Mouse (Mus musculus) erythroid progenitor cell, adult 5-6 weeks (primary cell): Measurements from ENCODE around the gene Prkce. TPM values are rescaled to one million over a fixed set of nuclear protein-coding genes. Genes with fewer than 3 reads are reported as not detected.

Experiments
- ATAC-seq: replicated peaks from 2 replicates; pipeline ENCODE4 v1.8.0; 2016; ENCODE audit warnings: moderate number of reproducible peaks, mild to moderate bottlenecking, moderate TSS enrichment, inconsistent platforms; ENCODE audit not compliant: poor library complexity, low FRiP score, severe bottlenecking
- total RNA-seq, 2 experiments: library from RNA; stranded (forward) in 1 of 2; stranded (reverse) in 1 of 2; fragments of 150-400 nt in 1 of 2; fragments of 186-747, 209-891 nt in 1 of 2; gene quantifications; 2 replicates each; pipeline versions ENCODE4 v1.2.3 to v1.2.4; 2015 to 2017; ENCODE audit warnings: low replicate concordance in 2 of 2

The Prkce gene
- total RNA-seq, 2 experiments from 2014 or later: 0.30 to 2.9 TPM

DNA sequence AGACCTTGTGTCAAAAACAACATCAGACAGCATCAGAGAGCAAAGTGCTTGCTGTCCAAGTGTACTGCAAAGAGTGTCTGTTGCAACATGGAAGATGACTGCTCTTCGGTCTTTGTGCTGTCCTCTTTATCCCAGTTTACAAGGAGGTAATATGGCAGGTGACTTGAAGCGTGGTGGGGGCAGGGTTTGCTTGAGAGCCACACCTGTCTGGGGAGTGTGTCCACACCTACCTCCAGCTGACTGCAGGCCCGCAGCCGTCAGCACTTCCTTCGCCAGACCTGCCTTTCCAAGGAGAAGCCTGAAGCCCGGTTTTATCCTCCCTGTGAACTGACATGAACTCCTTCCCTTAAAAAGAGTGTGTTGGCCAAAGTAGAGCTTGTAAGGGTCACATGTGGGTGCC lies 458.9 kb downstream of the Prkce start:
- no peak for ATAC-seq

- ATAC-seq: no peak
These were observed 465.5 kb downstream of the Prkce start for GRCm38 (mm10) chr17:86633131-86633530.

- ATAC-seq: no peak
These were observed 469.7 kb downstream of the Prkce start for GRCm38 (mm10) chr17:86637311-86637710.

DNA sequence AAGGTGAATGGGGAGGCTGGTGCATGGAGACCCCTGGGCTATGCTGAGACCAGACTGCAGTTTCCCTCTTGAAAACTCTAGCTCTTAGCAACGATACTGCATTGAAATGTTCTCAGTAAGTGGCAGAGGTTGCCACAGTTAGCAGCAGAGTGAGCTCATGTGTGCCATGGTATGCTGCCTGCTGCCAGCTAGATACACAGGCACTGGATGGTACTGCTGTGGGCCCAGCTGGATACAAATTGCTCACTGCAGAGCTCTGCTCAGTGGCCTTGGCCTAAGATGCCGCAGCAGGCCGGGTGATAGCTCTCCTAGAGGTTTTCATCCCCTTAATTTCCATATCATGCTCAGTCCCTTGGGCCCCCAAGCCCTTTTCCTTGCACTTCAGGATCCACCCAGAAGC lies 471.7 kb downstream of the Prkce start:
- ATAC-seq: no peak

DNA sequence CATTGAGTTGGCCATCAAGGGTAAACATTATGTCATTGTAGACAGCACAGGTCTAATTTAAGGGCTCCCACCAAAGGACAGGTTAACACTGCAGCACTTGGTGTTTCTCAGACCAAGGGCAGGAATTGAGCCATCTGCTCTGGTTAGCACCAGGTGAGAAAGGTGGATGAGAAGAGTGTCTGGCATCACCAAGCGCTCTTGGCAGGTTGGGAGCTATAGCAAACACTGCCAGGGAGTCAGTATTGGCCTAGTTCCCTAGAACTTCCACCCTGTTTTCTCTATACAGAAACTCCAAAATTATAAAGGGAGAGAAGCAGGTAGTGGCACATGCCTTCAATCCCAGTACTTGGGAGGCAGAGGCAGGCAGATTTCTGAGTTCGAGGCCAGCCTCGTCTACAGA lies 479.6 kb downstream of the Prkce start:
- ATAC-seq: no peak

GRCm38 (mm10) chr17:86648856-86649435 lies 481.4 kb downstream of the Prkce start:
- no peak for ATAC-seq

- ATAC-seq: no peak
These were observed 482.7 kb downstream of the Prkce start for GRCm38 (mm10) chr17:86650241-86650640.

DNA sequence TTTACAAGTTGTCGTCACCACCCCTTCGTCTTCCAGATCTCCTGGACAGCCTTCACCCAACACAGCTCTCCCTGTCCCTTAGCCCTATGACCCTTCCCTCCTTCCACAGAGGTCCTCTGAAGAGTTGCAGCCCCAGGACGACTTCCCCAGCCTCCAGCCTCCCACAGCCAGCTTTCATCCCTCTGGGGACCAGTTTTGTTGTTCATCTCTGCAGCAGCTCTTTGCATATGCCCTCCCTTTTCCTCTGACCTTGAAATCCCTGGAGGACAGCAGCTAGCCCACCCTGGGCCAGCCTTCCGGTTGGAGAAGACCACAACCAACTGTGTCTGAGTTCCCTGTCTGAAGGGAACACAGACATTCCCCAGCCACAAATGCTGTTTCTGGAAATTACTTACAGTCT lies 483.5 kb downstream of the Prkce start:
- no peak for ATAC-seq

GRCm38 (mm10) chr17:86652751-86653150 lies 485.2 kb downstream of the Prkce start:
- ATAC-seq: no peak

- no peak for ATAC-seq
These were observed 488.8 kb downstream of the Prkce start for GRCm38 (mm10) chr17:86656369-86656768.

DNA sequence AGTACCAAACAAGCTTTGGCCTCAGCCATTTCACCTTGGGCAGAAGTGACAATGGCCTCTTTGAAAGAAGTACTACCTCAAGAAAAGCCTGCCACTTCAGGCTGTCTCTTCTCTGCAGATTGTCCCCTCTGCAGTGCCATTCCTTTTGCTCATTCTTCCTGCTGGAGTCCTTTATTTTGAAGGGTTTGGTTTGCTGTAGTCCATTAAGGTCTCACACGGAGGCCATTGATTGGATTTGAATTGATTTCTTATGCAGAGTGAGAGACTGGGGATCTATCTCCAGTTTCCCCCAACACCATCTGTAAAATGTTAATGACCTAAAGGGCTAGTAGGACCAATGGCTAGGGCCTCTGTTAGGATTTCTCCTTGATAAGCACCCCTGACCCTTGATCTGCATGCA lies 494.7 kb downstream of the Prkce start:
- ATAC-seq: no peak

GRCm38 (mm10) chr17:86663471-86663870 lies 495.9 kb downstream of the Prkce start:
- no peak for ATAC-seq

- ATAC-seq: no peak
These were observed 500.4 kb downstream of the Prkce start for GRCm38 (mm10) chr17:86667836-86668600.

DNA sequence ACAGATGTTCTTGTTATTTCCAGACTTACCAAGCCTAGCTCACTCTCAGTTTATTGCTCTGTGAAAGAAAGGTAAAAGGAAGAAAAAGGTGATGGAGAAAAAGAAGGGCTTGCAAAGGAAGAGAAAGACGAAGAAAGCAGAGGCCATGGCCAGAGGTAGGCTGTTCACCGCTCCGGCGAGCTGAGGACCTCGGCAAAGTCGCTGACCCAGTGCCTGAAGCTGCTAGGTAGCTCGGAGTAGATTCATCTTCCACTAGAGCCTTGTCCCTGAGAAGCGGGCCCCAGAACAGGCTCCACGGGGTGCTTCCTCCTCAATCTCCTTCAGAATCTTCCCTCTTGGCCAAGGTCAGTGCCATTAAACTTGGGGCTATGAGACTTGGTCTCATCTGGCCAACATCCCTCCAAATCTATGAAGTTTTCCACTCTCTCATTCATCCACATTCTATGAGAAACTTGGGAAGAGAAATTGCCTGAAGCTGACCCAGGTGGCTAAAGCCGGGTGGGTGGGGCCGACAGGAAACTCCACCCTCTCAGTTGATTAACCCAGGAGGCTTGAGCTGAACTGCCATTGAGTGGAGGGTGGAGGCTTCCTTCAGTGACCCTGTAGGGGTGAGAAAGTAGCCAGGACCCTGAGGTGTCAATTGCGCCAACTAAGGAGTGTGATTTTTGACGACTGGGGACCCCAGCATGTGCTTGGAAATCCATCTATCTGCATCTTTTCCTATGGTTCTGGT lies 502.2 kb downstream of the Prkce start:
- ATAC-seq: no peak

- ATAC-seq: no peak
These were observed 503.1 kb downstream of the Prkce start for GRCm38 (mm10) chr17:86670731-86671130.

DNA sequence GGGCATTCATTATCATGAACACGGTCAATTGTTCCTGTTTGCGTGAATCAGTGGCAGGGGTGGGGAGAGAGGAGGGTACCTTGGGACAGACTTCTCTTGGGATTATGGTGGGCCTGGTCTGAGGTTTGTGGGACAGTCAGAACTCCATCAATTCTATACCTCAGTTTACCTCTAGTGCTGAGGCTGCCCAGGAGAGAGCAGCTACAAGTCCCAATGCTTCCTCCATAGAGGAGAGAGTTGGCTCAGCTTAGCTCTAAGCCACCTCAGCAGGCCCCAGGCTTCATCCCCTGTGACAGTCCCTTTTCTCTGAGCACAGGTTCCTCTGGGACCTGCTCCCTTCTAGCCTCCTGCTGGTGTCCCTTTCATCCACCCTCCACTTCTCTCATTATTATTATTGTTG lies 507.4 kb downstream of the Prkce start:
- no peak for ATAC-seq

DNA sequence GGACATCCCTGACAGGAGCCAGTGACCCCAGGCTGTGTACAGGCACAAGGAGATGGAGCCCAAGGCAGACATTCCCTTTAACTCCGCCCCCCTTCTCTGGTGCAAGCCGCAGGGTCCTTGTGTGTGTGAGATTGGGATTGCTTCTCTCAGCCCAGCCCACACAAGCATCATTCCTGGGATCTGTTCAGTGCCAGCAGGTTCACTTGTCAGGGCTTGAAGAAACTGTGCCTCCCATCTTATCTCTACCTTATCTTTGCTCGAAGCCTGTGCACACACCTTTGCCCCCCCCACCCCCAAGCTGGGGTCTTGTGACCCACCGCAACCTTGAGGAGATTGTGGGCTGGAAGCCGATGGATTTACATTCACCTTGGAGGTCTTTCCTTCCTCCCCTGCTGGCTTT lies 508.8 kb downstream of the Prkce start:
- ATAC-seq: no peak

GRCm38 (mm10) chr17:86676909-86677308 lies 509.3 kb downstream of the Prkce start:
- no peak for ATAC-seq

DNA sequence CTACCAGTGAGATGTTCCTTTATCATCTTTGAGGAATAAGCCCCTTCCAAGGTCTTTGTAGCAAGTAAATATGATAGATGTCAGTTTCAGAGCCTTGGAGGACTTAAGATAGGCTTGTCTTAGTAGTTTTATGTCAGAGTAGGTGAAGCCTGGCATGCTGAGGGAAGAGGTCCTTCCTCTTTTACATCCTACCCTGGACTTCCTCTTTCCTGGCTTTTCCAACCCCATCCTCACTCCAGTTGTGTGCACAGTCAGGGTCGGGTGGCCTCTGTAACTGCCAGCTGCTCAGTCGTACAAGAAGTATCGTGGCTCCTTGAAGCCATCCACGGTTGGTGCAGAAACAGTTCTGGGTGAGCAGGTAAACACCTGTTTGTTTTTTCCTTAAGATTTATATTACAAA lies 517.7 kb downstream of the Prkce start:
- ATAC-seq: no peak

DNA sequence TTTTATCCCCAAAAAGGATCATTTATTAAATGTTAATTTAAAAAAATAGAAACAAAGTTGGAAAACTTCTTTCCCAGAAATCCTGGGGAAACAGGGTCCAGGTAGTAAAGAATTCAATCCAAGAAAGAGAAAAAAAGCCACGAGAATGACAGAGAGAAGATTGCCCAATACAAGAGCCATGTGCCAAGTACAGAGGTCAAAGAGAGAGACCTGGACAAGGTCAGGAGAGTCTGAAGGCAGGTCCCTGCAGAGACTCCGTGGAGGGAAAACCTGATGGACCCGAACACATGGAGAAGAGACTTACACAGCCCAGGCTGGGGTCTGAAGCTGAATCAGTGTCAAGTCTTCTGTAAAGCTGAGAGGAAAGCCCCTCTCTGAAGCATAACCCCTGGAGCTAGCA lies 519.4 kb downstream of the Prkce start:
- no peak for ATAC-seq

- ATAC-seq: no peak
These were observed 523.3 kb downstream of the Prkce start for GRCm38 (mm10) chr17:86690871-86691390.
